Mouse (Mus musculus) CH12.LX (cell line): ENCODE results near the gene Gmnn.

ENCODE experiments used
- CTCF ChIP-seq, 2 experiments: IDR thresholded peaks in 1 of 2; conservative IDR thresholded peaks in 1 of 2; 2 replicates each; pipeline ENCODE4 v1.5.1; 2011 to 2012; ENCODE audit warnings: low read depth in 2 of 2, low read length in 2 of 2, improper control_type of control experiment in 1 of 2, inconsistent platforms in 1 of 2, mild to moderate bottlenecking in 1 of 2, moderate library complexity in 1 of 2
- ELF1 ChIP-seq: IDR thresholded peaks from 2 replicates; pipeline ENCODE4 v1.6.1; 2014; ENCODE audit warnings: low read depth, mild to moderate bottlenecking, inconsistent platforms, low read length, improper control_type of control experiment
- EP300 ChIP-seq: IDR thresholded peaks from 2 replicates; pipeline ENCODE4 v1.6.1; 2011; ENCODE audit warnings: low read length, improper control_type of control experiment
- ETS1 ChIP-seq: conservative IDR thresholded peaks from 2 replicates; pipeline ENCODE4 v1.6.1; 2012; ENCODE audit warnings: low read depth, mild to moderate bottlenecking, inconsistent platforms, low read length, improper control_type of control experiment, moderate library complexity
- HCFC1 ChIP-seq: IDR thresholded peaks from 2 replicates; pipeline ENCODE4 v1.6.1; 2012; ENCODE audit warnings: low read depth, mild to moderate bottlenecking, inconsistent platforms, low read length, improper control_type of control experiment
- KAT2A ChIP-seq: IDR thresholded peaks from 2 replicates; pipeline ENCODE4 v1.6.1; 2012; ENCODE audit warnings: low read length, improper control_type of control experiment, inconsistent platforms; ENCODE audit not compliant: insufficient replicate concordance
- MAFK ChIP-seq: IDR thresholded peaks from 2 replicates; pipeline ENCODE4 v1.6.1; 2011; ENCODE audit warnings: low read length, improper control_type of control experiment; ENCODE audit not compliant: insufficient replicate concordance
- NELFE ChIP-seq: IDR thresholded peaks from 2 replicates; pipeline ENCODE4 v1.6.1; 2011; ENCODE audit warnings: low read depth, low read length, improper control_type of control experiment
- NRF1 ChIP-seq: IDR thresholded peaks from 2 replicates; pipeline ENCODE4 v1.6.1; 2014; ENCODE audit warnings: low read depth, mild to moderate bottlenecking, inconsistent platforms, low read length, improper control_type of control experiment, moderate library complexity
- POLR2A ChIP-seq: IDR thresholded peaks from 2 replicates; pipeline ENCODE4 v1.6.1; 2011; ENCODE audit warnings: low read depth, mild to moderate bottlenecking, improper control_type of control experiment, low read length
- TCF12 ChIP-seq: IDR thresholded peaks from 2 replicates; pipeline ENCODE4 v1.6.1; 2014; ENCODE audit warnings: low read depth, mild to moderate bottlenecking, inconsistent platforms, low read length, improper control_type of control experiment
- USF1 ChIP-seq: IDR thresholded peaks from 2 replicates; pipeline ENCODE4 v1.6.1; 2014; ENCODE audit warnings: low read depth, mild to moderate bottlenecking, inconsistent platforms, low read length, improper control_type of control experiment
- ZC3H11A ChIP-seq: IDR thresholded peaks from 2 replicates; pipeline ENCODE4 v1.6.1; 2012; ENCODE audit warnings: low read depth, mild to moderate bottlenecking, inconsistent platforms, low read length, improper control_type of control experiment
- ZMIZ1 ChIP-seq: IDR thresholded peaks from 2 replicates; pipeline ENCODE4 v1.6.1; 2012; ENCODE audit warnings: low read depth, mild to moderate bottlenecking, inconsistent platforms, low read length, improper control_type of control experiment

- TF ChIP-seq POLR2A (no peak), ELF1 (no peak), CTCF (conservative IDR thresholded peaks at IDR 0.05 in 1 of 2, IDR thresholded peaks at IDR 0.05 in 1 of 2; ENCODE audit: low read depth in 2 of 2, low read length in 2 of 2) (no peak), NELFE (no peak), HCFC1 (no peak), TCF12 (no peak), EP300 (no peak), ETS1 (no peak), KAT2A (no peak), MAFK (no peak), NRF1 (no peak), ZC3H11A (no peak), ZMIZ1 (no peak), USF1 (no peak)
These were observed 32.6 kb downstream of the Gmnn start for GRCm38 (mm10) chr13:24729128-24729527.
